Mouse (Mus musculus): ENCODE data around the gene Sept9. TPM values are rescaled to one million over a fixed set of nuclear protein-coding genes. Genes with fewer than 3 reads are reported as not detected.

The Sept9 gene
- polyA plus RNA-seq, 1 experiment, result 45.3 TPM

DNA sequence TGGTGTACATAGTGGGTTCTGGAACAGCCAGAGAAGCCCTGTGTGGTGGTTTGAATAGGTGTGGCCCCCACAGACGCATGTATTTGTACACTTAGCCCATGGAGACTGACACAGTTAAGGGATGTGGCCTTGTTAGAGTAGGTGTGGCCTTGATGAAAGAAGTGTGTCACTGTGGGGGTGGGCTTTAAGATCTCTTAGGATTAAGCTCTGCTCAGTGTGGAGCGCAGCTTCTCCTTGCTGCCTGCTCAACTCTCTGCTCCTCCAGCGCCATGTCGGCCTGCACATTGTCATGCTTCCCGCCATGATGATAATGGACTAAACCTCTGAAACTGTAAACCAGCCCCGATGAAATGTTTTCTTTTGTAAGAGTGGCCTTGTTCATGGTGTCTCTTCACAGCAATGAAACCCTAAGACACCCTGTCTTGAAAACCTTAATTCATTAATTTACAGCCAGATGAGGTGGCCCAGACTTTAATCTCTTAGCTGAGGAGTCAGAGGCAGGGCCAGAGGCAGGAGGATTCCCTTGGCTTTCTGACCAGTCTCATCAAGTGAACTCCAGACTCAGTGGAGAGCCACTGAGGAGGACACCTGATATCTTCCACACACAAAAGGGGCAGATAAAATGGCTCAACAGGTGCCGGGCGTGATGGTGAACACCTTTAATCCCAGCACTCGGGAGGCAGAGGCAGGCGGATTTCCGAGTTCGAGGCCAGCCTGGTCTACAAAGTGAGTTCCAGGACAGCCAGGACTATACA, 44.3 kb downstream of the Sept9 start:
- no peaks in the 10 kb centered on the region for H3K27me3 ChIP-seq (ENCODE audit: control insufficient read depth, insufficient read depth, low read length)
- no peaks in the 10 kb centered on the region for H3K36me3 ChIP-seq (ENCODE audit: control insufficient read depth, insufficient read depth, low read length)
- no peak for DNase-seq (ENCODE audit: low read depth in 1 of 2, low spot score in 2 of 2)
- no peak for TF ChIP-seq CTCF (IDR thresholded peaks at IDR 0.05; ENCODE audit: extremely low read depth, insufficient read depth, insufficient read length, insufficient replicate concordance)
- TF ChIP-seq POLR2A (IDR thresholded peaks at IDR 0.05; ENCODE audit: low read depth, low read length), result no peak
- no peak overlapping the region for H3K4me3 ChIP-seq (ENCODE audit: extremely low read depth, insufficient read depth, insufficient read length)
- H3K27ac ChIP-seq (ENCODE audit: insufficient read depth, low read length), result 0 out of 2 replicates have a peak overlapping the region, but pooled peaks have one; percentile 45
- WGBS, result 82% methylated on average over 12 of the region's 12 CpGs
- H3K4me1 ChIP-seq (ENCODE audit: control insufficient read depth, insufficient read depth, insufficient read length), result peaks cover 10% of the 10 kb centered on the region; the same call in 1 of the 2 replicates

- Histone ChIP-seq H3K4me1 (ENCODE audit: control insufficient read depth, insufficient read depth, insufficient read length) (peaks cover 10% of the 10 kb centered on the region; the same call in 1 of the 2 replicates), H3K27me3 (ENCODE audit: control insufficient read depth, insufficient read depth, low read length) (no peaks in the 10 kb centered on the region), H3K4me3 (ENCODE audit: extremely low read depth, insufficient read depth, insufficient read length) (no peak overlapping the region), H3K27ac (ENCODE audit: insufficient read depth, low read length) (no peak overlapping the region), H3K36me3 (ENCODE audit: control insufficient read depth, insufficient read depth, low read length) (no peaks in the 10 kb centered on the region)
- 55% methylated on average over 8 of the region's 8 CpGs for WGBS
- TF ChIP-seq CTCF (IDR thresholded peaks at IDR 0.05; ENCODE audit: extremely low read depth, insufficient read depth, insufficient read length, insufficient replicate concordance) (no peak), POLR2A (IDR thresholded peaks at IDR 0.05; ENCODE audit: low read depth, low read length) (no peak)
- DNase-seq (ENCODE audit: low read depth in 1 of 2, low spot score in 2 of 2), result no peak
Measured at GRCm38 (mm10) chr11:117245041-117245725, 45.7 kb downstream of the Sept9 start.

GRCm38 (mm10) chr11:117245846-117246245, 46.4 kb downstream of the Sept9 start:
- TF ChIP-seq POLR2A (IDR thresholded peaks at IDR 0.05; ENCODE audit: low read depth, low read length) (no peak), CTCF (IDR thresholded peaks at IDR 0.05; ENCODE audit: extremely low read depth, insufficient read depth, insufficient read length, insufficient replicate concordance) (no peak)
- Histone ChIP-seq H3K27me3 (ENCODE audit: control insufficient read depth, insufficient read depth, low read length) (no peaks in the 10 kb centered on the region), H3K27ac (ENCODE audit: insufficient read depth, low read length) (peak overlapping the region; percentile 36), H3K4me3 (ENCODE audit: extremely low read depth, insufficient read depth, insufficient read length) (no peak overlapping the region), H3K36me3 (ENCODE audit: control insufficient read depth, insufficient read depth, low read length) (no peaks in the 10 kb centered on the region), H3K4me1 (ENCODE audit: control insufficient read depth, insufficient read depth, insufficient read length) (peaks cover 10% of the 10 kb centered on the region; the same call in 1 of the 2 replicates)
- 58% methylated on average over 3 of the region's 3 CpGs for WGBS
- no peak for DNase-seq (ENCODE audit: low read depth in 1 of 2, low spot score in 2 of 2)

DNA sequence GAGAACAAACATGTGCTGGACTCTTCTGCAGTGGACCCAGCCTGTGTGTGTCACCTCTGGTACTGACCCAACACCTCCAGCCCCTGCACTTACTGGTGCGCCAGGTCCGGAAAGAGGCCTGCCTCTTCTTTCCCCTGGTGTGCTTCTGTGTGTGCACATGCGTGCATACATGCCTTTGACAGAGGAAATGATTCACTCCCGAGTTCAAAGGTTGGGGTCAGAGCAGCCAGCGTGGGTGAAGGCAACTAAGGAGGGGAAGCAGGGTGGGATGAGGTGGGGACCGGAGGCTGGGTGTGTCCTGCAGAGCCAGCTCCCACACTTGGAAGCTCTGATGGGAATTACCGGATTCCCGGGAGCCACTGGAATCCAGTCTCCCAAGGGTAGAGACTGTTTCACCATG, 46.8 kb downstream of the Sept9 start:
- H3K4me1 ChIP-seq (ENCODE audit: control insufficient read depth, insufficient read depth, insufficient read length), result peaks cover 10% of the 10 kb centered on the region; the same call in 1 of the 2 replicates

GRCm38 (mm10) chr11:117246981-117247431, 47.5 kb downstream of the Sept9 start:
- Histone ChIP-seq H3K27me3 (ENCODE audit: control insufficient read depth, insufficient read depth, low read length) (no peaks in the 10 kb centered on the region), H3K36me3 (ENCODE audit: control insufficient read depth, insufficient read depth, low read length) (no peaks in the 10 kb centered on the region), H3K4me3 (ENCODE audit: extremely low read depth, insufficient read depth, insufficient read length) (no peak overlapping the region), H3K27ac (ENCODE audit: insufficient read depth, low read length) (no peak overlapping the region), H3K4me1 (ENCODE audit: control insufficient read depth, insufficient read depth, insufficient read length) (peaks cover 10% of the 10 kb centered on the region; the same call in 1 of the 2 replicates)
- 84% methylated on average over 9 of the region's 9 CpGs for WGBS
- TF ChIP-seq POLR2A (IDR thresholded peaks at IDR 0.05; ENCODE audit: low read depth, low read length) (no peak), CTCF (IDR thresholded peaks at IDR 0.05; ENCODE audit: extremely low read depth, insufficient read depth, insufficient read length, insufficient replicate concordance) (no peak)
- no peak for DNase-seq (ENCODE audit: low read depth in 1 of 2, low spot score in 2 of 2)

More for the DNA sequence above, 46.8 kb downstream of the Sept9 start:
- no peak for DNase-seq (ENCODE audit: low read depth in 1 of 2, low spot score in 2 of 2)
- Histone ChIP-seq H3K27me3 (ENCODE audit: control insufficient read depth, insufficient read depth, low read length) (no peaks in the 10 kb centered on the region), H3K27ac (ENCODE audit: insufficient read depth, low read length) (peak overlapping the region; percentile 36), H3K36me3 (ENCODE audit: control insufficient read depth, insufficient read depth, low read length) (no peaks in the 10 kb centered on the region), H3K4me3 (ENCODE audit: extremely low read depth, insufficient read depth, insufficient read length) (no peak overlapping the region)
- no peak for TF ChIP-seq CTCF (IDR thresholded peaks at IDR 0.05; ENCODE audit: extremely low read depth, insufficient read depth, insufficient read length, insufficient replicate concordance)
- TF ChIP-seq POLR2A (IDR thresholded peaks at IDR 0.05; ENCODE audit: low read depth, low read length), result no peak
- WGBS, result 71% methylated on average over 8 of the region's 8 CpGs

- no peaks in the 10 kb centered on the region for H3K27me3 ChIP-seq (ENCODE audit: control insufficient read depth, insufficient read depth, low read length)
- DNase-seq (ENCODE audit: low read depth in 1 of 2, low spot score in 2 of 2), result no peak
- 82% methylated on average over 5 of the region's 5 CpGs for WGBS
- H3K36me3 ChIP-seq (ENCODE audit: control insufficient read depth, insufficient read depth, low read length), result no peaks in the 10 kb centered on the region
- no peak overlapping the region for H3K27ac ChIP-seq (ENCODE audit: insufficient read depth, low read length)
- TF ChIP-seq CTCF (IDR thresholded peaks at IDR 0.05; ENCODE audit: extremely low read depth, insufficient read depth, insufficient read length, insufficient replicate concordance), result no peak
- no peak for TF ChIP-seq POLR2A (IDR thresholded peaks at IDR 0.05; ENCODE audit: low read depth, low read length)
- H3K4me1 ChIP-seq (ENCODE audit: control insufficient read depth, insufficient read depth, insufficient read length), result peaks cover 5% of the 10 kb centered on the region; the same call in 1 of the 2 replicates
- H3K4me3 ChIP-seq (ENCODE audit: extremely low read depth, insufficient read depth, insufficient read length), result no peak overlapping the region
Measured at GRCm38 (mm10) chr11:117247541-117247940, 48.1 kb downstream of the Sept9 start.
